Mouse (Mus musculus): Measurements from ENCODE around the gene Flrt1.

DNA sequence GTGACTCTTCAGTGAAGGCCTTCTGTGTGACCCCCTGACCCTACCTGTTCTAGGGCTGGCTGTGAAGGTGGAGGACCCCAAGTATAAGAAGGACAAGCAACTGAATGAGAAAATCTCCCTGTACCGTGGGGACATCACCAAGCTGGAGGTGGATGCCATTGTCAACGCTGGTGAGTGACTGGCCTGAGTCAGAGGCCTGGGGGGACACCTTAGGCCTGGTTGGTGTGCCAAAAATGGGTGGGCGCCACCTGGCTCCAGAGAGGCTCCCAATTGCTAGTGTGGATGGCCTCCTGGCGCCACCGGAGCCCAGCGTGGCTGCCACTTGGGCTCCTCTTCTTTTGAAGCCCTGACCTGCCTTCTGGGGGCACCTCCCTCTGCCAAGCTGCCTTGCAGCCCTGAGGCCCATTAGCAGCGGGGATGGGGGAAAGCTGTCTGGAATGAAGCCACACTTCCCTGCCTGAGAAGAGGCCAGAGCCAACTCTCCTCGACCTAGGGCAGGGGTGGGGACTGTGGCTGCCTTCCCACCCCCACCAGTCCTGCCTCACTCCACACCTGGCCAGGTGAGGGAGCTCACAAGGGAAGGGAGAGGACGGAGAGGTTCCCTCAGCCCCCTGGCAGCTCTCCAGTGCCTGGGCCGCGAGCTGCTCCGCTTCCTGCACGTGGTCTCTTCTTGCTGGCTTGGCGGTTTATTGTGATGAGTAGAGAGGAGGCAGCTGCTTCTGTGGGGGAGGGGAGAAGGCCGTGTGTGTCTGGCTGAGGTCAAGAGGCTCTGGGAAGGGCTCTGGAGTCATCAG is 39.3 kb downstream of the Flrt1 start:
- TF ChIP-seq CTCF (IDR thresholded peaks at IDR 0.05; ENCODE audit: borderline replicate concordance, insufficient read depth, low read length) = no peak
- TF ChIP-seq POLR2A (IDR thresholded peaks at IDR 0.05; ENCODE audit: low read depth, low read length) = no peak

Data from embryonic fibroblast, embryonic 13.5 days (primary cell).